Mouse (Mus musculus) embryonic facial prominence, embryonic 11.5 days (tissue): ENCODE measurements around the gene Lsm8. TPM values are rescaled to one million over a fixed set of nuclear protein-coding genes. Genes with fewer than 3 reads are reported as not detected.
"Not testable (repeated sequence)": the region's sequence is repeated elsewhere in the genome, so short reads cannot be mapped to it uniquely, and the experiment has no call there.

Experiments
- ATAC-seq: fragments of 200-750 bp; cut with Nextera tagmentation; replicated peaks from 2 replicates; pipeline ENCODE4 v1.8.0; 2017; ENCODE audit warnings: low read depth; ENCODE audit not compliant: insufficient number of reproducible peaks, low FRiP score, low TSS enrichment
- DNase-seq: peaks from one replicate; pipeline ENCODE4 v3.0.0-alpha.2; 2015; ENCODE audit warnings: low spot score
- H3K27ac ChIP-seq: fragments of 300-500 bp; sonication (generic); replicated peaks from 2 replicates; pipeline ENCODE4 v1.5.1; 2014; ENCODE audit warnings: mild to moderate bottlenecking, low read depth, low read length, control low read depth
- H3K27me3 ChIP-seq: fragments of 300-500 bp; sonication (generic); 2 replicates; pipeline ENCODE4 v1.6.1; 2014; ENCODE audit warnings: mild to moderate bottlenecking, low read length, moderate library complexity, mixed read lengths; ENCODE audit not compliant: control insufficient read depth, insufficient read depth
- H3K36me3 ChIP-seq: fragments of 300-500 bp; sonication (generic); replicated peaks from 2 replicates; pipeline ENCODE4 v1.6.1; 2014; ENCODE audit warnings: low read depth, mild to moderate bottlenecking, low read length, moderate library complexity, mixed read lengths; ENCODE audit not compliant: control insufficient read depth, insufficient read depth
- H3K4me1 ChIP-seq: fragments of 300-500 bp; sonication (generic); 2 replicates; pipeline ENCODE4 v1.6.1; 2014; ENCODE audit warnings: low read length, mixed read lengths; ENCODE audit not compliant: control insufficient read depth, insufficient read depth
- H3K4me2 ChIP-seq: fragments of 300-500 bp; sonication (generic); 2 replicates; pipeline ENCODE4 v1.6.1; 2014; ENCODE audit warnings: low read depth, mild to moderate bottlenecking, control low read depth, low read length, moderate library complexity
- H3K4me3 ChIP-seq: fragments of 300-500 bp; sonication (generic); 2 replicates; pipeline ENCODE4 v1.5.1; 2014; ENCODE audit warnings: low read depth, low read length, control low read depth
- H3K9ac ChIP-seq: fragments of 300-500 bp; sonication (generic); replicated peaks from 2 replicates; pipeline ENCODE4 v1.6.1; 2014; ENCODE audit warnings: mild to moderate bottlenecking, control low read depth, low read length
- H3K9me3 ChIP-seq: fragments of 300-500 bp; sonication (generic); replicated peaks from 2 replicates; pipeline ENCODE4 v1.6.1; 2016; ENCODE audit warnings: mild to moderate bottlenecking, low read length, inconsistent platforms, mixed read lengths; ENCODE audit not compliant: control insufficient read depth
- WGBS: fragments of 180-500 bp; shearing (Covaris S2); extraction: QIAGEN DNeasy Blood & Tissue Kit; methylation state at CpG from one replicate; pipeline ENCODE4 v1.1.7; 2014; 5-methylcytosine and 5-hydroxymethylcytosine counted together
- polyA plus RNA-seq: library from polyadenylated mRNA; unstranded; fragments of >200 nt; fragmentation: Nextera tagmentation; extraction: Ambion mirVana; gene quantifications from 2 replicates; pipeline ENCODE4 v1.2.1, GENCODE M21; 2014

Lsm8 gene
- polyA plus RNA-seq, 1 experiment from 2014 or later = 244 TPM

- not testable (repeated sequence) for H3K4me1 ChIP-seq, DNase-seq, H3K27me3 ChIP-seq, H3K9ac ChIP-seq, H3K27ac ChIP-seq, H3K4me3 ChIP-seq, H3K4me2 ChIP-seq, H3K36me3 ChIP-seq, H3K9me3 ChIP-seq, ATAC-seq
- WGBS = 73% methylated on average over 4 of the region's 11 CpGs
Measured at GRCm38 (mm10) chr6:18844529-18844928, 3.9 kb upstream of the Lsm8 start.

- not testable (repeated sequence) for H3K27me3 ChIP-seq, ATAC-seq
Measured at GRCm38 (mm10) chr6:18845571-18845970, 2.8 kb upstream of the Lsm8 start.

GRCm38 (mm10) chr6:18848702-18849061 is 303 bp downstream of the Lsm8 start:
- Histone ChIP-seq H3K27ac (peak overlapping the region; percentile 86), H3K36me3 (no peaks in the 10 kb centered on the region; the same call in 1 of the 2 replicates), H3K4me3 (peak overlapping the region; percentile 71), H3K9me3 (no peaks in the 10 kb centered on the region), H3K4me2 (peak overlapping the region; percentile 46), H3K4me1 (no peaks in the 10 kb centered on the region), H3K27me3 (no peaks in the 10 kb centered on the region), H3K9ac (peak overlapping the region; percentile 94)
- 0% methylated on average over 28 of the region's 28 CpGs for WGBS
- no peak; the same call in none of the 2 replicates for ATAC-seq
- no peak for DNase-seq

More at GRCm38 (mm10) chr6:18845571-18845970, 2.8 kb upstream of the Lsm8 start:
- not testable (repeated sequence) for DNase-seq, H3K27ac ChIP-seq, H3K4me1 ChIP-seq, H3K4me3 ChIP-seq, H3K4me2 ChIP-seq, H3K9me3 ChIP-seq, H3K36me3 ChIP-seq, H3K9ac ChIP-seq
- WGBS = 29% methylated on average over 3 of the region's 7 CpGs

- no peak for ATAC-seq
- Histone ChIP-seq H3K9ac (no peak overlapping the region), H3K27me3 (no peaks in the 10 kb centered on the region), H3K4me3 (no peak overlapping the region), H3K4me2 (no peak overlapping the region), H3K36me3 (no peaks in the 10 kb centered on the region; the same call in 1 of the 2 replicates), H3K4me1 (no peaks in the 10 kb centered on the region), H3K27ac (no peak overlapping the region), H3K9me3 (no peaks in the 10 kb centered on the region)
- no peak for DNase-seq
Measured at GRCm38 (mm10) chr6:18855323-18855722, 6.9 kb downstream of the Lsm8 start.

- Histone ChIP-seq H3K36me3 (no peaks in the 10 kb centered on the region; the same call in 1 of the 2 replicates), H3K4me2 (no peak overlapping the region), H3K9me3 (no peaks in the 10 kb centered on the region), H3K27me3 (no peaks in the 10 kb centered on the region), H3K9ac (no peak overlapping the region), H3K27ac (no peak overlapping the region), H3K4me3 (no peak overlapping the region), H3K4me1 (no peaks in the 10 kb centered on the region)
- DNase-seq = no peak
- WGBS = 96% methylated on average over 3 of the region's 3 CpGs
- no peak for ATAC-seq
Measured at GRCm38 (mm10) chr6:18856487-18857078, 8.2 kb downstream of the Lsm8 start.

- Histone ChIP-seq H3K9ac (no peak within 1 kb of the TSS), H3K36me3 (no peaks in the 10 kb centered on the region), H3K4me3 (no peak within 1 kb of the TSS), H3K27me3 (no peaks in the 10 kb centered on the region), H3K4me2 (no peak within 1 kb of the TSS), H3K27ac (no peak within 1 kb of the TSS), H3K4me1 (no peaks in the 10 kb centered on the region), H3K9me3 (no peaks in the 10 kb centered on the region)
- 92% methylated on average over 8 of the region's 8 CpGs for WGBS
- DNase-seq = no peak
- ATAC-seq = no peak
Measured at GRCm38 (mm10) chr6:18866018-18866417, 17.6 kb downstream of the Lsm8 start, which contains the start of gene Ankrd7. Gene Ankrd7 (plus strand): TSS chr6:18866318.

GRCm38 (mm10) chr6:18889030-18889429 is 40.7 kb downstream of the Lsm8 start:
- Histone ChIP-seq H3K27ac (no peak overlapping the region), H3K4me2 (no peak overlapping the region), H3K4me3 (no peak overlapping the region), H3K27me3 (no peaks in the 10 kb centered on the region), H3K36me3 (no peaks in the 10 kb centered on the region), H3K4me1 (no peaks in the 10 kb centered on the region), H3K9ac (no peak overlapping the region), H3K9me3 (no peaks in the 10 kb centered on the region)
- ATAC-seq (no peak), DNase-seq (no peak)
- WGBS = 84% methylated on average over 2 of the region's 2 CpGs

GRCm38 (mm10) chr6:18894142-18894541 is 45.8 kb downstream of the Lsm8 start:
- Histone ChIP-seq H3K4me3 (no peak overlapping the region), H3K9me3 (no peaks in the 10 kb centered on the region), H3K4me2 (no peak overlapping the region), H3K27ac (no peak overlapping the region), H3K9ac (no peak overlapping the region), H3K27me3 (no peaks in the 10 kb centered on the region), H3K4me1 (no peaks in the 10 kb centered on the region), H3K36me3 (no peaks in the 10 kb centered on the region)
- no peak for DNase-seq
- no peak for ATAC-seq
